Mouse (Mus musculus): ENCODE data around the gene A630076J17Rik.

DNA sequence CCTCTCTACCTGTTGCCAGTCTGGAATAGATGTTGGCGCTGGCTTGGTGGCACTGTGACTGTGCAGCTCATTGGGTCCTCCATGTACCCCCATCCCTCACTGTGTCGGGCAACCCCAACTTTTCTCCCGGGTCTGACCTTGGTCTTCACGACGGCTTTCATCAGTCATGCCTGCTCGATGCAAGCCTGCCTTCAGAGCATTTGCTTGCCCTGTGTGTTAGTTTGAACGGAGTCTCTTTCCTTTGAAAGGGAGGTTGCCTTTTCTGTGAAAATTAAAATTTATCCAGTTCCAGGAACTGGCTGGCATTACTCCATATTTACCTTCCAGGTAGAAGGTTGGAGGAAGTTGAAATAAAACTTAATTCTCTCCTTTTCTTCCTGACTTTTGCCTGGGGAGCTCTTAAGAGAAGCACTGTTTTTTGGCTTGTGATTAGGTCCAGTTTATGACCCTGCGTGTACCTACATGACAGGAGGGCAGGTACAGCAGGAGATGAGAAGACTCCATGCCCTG lies 8.1 kb downstream of the A630076J17Rik start:
- TF ChIP-seq POLR2A (IDR thresholded peaks at IDR 0.05; ENCODE audit: low read depth, low read length) (no peak), CTCF (conservative IDR thresholded peaks at IDR 0.05 in 1 of 2, IDR thresholded peaks at IDR 0.05 in 1 of 2; ENCODE audit: low read depth in 2 of 2, low read length in 2 of 2) (no peak), ZC3H11A (IDR thresholded peaks at IDR 0.05; ENCODE audit: low read depth, low read length) (no peak), MXI1 (IDR thresholded peaks at IDR 0.05; ENCODE audit: low read depth, low read length) (no peak), NRF1 (IDR thresholded peaks at IDR 0.05; ENCODE audit: low read depth, low read length) (no peak), EP300 (IDR thresholded peaks at IDR 0.05; ENCODE audit: low read length) (no peak), SIN3A (IDR thresholded peaks at IDR 0.05; ENCODE audit: low read length) (no peak), MAFK (IDR thresholded peaks at IDR 0.05; ENCODE audit: insufficient replicate concordance, low read length) (no peak), PAX5 (IDR thresholded peaks at IDR 0.05; ENCODE audit: low read length) (no peak), ELF1 (IDR thresholded peaks at IDR 0.05; ENCODE audit: low read depth, low read length) (no peak), NELFE (IDR thresholded peaks at IDR 0.05; ENCODE audit: low read depth, low read length) (no peak), SMC3 (IDR thresholded peaks at IDR 0.05; ENCODE audit: low read depth, low read length) (no peak)
